Mouse (Mus musculus) midbrain, embryonic 10.5 days (tissue): ENCODE measurements at regions not wholly inside any gene's neighbourhood (a gene's known extent, or its start where the extent isn't known, plus 50 kb on each side); places are given as distances from the start of the nearest gene placed in this dataset.

ENCODE experiments used
- DNase-seq: peaks from one replicate; pipeline ENCODE4 v3.0.0-alpha.2; 2017; ENCODE audit warnings: low spot score
- H3K27ac ChIP-seq: fragments of 300-500 bp; sonication (generic); replicated peaks from 2 replicates; pipeline ENCODE4 v1.5.1; 2016; ENCODE audit warnings: mild to moderate bottlenecking
- H3K27me3 ChIP-seq: fragments of 300-500 bp; sonication (generic); 2 replicates; pipeline ENCODE4 v1.6.1; 2016; ENCODE audit warnings: low read depth, mild to moderate bottlenecking; ENCODE audit not compliant: poor library complexity, severe bottlenecking
- H3K36me3 ChIP-seq: fragments of 300-500 bp; sonication (generic); 2 replicates; pipeline ENCODE4 v1.6.1; 2016; ENCODE audit warnings: mild to moderate bottlenecking, moderate library complexity
- H3K4me1 ChIP-seq: fragments of 300-500 bp; sonication (generic); 2 replicates; pipeline ENCODE4 v1.6.1; 2016
- H3K4me3 ChIP-seq: fragments of 300-500 bp; sonication (generic); 2 replicates; pipeline ENCODE4 v1.5.1; 2016; ENCODE audit warnings: mild to moderate bottlenecking, moderate library complexity
- H3K9me3 ChIP-seq: fragments of 300-500 bp; sonication (generic); replicated peaks from 2 replicates; pipeline ENCODE4 v1.6.1; 2016; ENCODE audit warnings: mild to moderate bottlenecking
- WGBS: fragments of 180-500 bp; shearing (Covaris S2); methylation state at CpG from one replicate; pipeline ENCODE4 v1.1.7; 2016; 5-methylcytosine and 5-hydroxymethylcytosine counted together

DNA sequence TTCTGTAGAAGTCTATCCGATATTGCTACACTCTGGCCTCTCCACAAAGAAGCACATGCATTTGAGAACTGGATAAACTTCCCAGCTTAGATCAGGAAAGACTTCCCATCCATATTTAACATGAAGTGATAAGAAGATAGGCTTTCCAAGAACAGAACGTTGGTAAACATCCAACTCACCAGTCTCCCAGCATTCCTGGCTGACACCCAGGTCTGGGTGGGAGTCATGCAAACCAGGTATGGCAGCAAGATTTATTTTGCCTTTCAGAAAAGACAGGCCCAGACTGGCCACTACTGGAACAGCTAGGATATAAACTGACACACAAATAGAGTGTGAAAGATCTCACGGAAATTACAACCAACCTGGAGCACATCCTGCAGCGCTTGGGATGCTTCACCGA lies 459.6 kb downstream of the Psat1 start:
- WGBS = 94% methylated on average over 5 of the region's 5 CpGs
- Histone ChIP-seq H3K27ac (no peak overlapping the region), H3K9me3 (no peaks in the 10 kb centered on the region), H3K4me3 (no peak overlapping the region), H3K4me1 (no peaks in the 10 kb centered on the region), H3K36me3 (no peaks in the 10 kb centered on the region), H3K27me3 (no peaks in the 10 kb centered on the region)
- no peak for DNase-seq

DNA sequence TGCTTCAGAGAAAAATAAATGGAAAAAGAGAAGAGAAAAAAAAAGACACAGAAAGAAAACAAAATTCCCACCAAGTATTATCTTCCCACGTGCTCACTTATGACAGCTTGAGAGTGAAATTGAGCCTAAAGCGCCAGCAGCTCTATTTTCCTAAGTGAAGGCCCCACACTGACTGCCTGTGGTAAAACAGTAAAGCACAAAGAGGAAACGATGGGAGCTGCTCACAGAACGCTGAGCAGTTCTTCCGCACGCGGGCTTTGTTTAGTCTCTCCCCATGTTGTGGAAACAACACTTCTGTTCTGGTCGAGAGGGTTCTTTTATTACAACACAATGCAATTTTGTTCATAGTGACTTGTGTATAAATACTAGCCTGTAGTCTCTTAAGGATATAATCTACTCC lies 465.5 kb downstream of the Psat1 start:
- H3K27ac ChIP-seq = no peak overlapping the region
- DNase-seq = no peak
- 52% methylated on average over 8 of the region's 8 CpGs for WGBS
- no peaks in the 10 kb centered on the region for H3K9me3 ChIP-seq
- H3K4me3 ChIP-seq = no peak overlapping the region
- H3K27me3 ChIP-seq = no peaks in the 10 kb centered on the region
- no peaks in the 10 kb centered on the region for H3K36me3 ChIP-seq
- H3K4me1 ChIP-seq = no peaks in the 10 kb centered on the region

DNA sequence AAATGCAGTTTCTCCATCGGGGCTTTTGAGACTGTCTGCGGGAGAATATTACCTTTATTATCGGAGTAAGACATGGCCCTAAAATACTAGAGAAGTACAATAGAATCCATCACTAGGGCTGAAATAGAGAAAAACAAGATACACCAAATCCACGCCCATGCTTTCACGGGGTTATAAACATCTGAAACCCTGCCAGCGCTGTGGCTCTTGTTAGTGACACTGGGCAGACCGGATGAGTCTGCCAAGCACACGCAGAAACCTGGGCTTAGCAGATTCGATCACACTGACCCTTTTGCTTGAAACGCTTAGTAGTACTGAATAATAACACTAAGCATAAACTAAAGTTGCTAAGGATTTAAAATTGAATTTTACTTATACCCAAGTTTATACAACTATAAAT lies 477.6 kb downstream of the Psat1 start:
- no peak overlapping the region for H3K4me3 ChIP-seq
- H3K27ac ChIP-seq = no peak overlapping the region
- H3K36me3 ChIP-seq = no peaks in the 10 kb centered on the region
- H3K4me1 ChIP-seq = 0 out of 2 replicates have a peak, but pooled peaks cover 4% of the 10 kb centered on the region
- no peaks in the 10 kb centered on the region for H3K27me3 ChIP-seq
- WGBS = 92% methylated on average over 10 of the region's 10 CpGs
- H3K9me3 ChIP-seq = no peaks in the 10 kb centered on the region
- no peak for DNase-seq

DNA sequence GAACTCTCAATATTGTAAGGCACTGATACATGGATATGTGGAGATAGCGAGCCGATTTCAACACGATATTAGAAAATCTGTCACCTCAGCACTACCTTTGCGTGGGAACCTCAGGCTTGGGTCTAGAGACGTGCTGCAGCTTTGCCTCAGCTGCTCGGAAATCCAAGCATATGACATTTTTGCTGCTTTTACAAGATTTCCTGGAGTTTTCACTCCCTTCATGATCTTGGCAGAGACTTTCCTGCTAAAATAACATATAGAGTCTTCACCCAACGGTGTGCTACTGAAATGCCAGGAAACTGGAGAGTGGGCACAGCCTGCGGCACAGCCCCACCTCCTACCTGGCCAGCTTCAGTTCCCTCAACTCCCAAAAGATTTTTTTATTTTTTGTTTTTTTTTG lies 480.4 kb downstream of the Psat1 start:
- Histone ChIP-seq H3K27me3 (no peaks in the 10 kb centered on the region), H3K36me3 (no peaks in the 10 kb centered on the region), H3K4me1 (0 out of 2 replicates have a peak, but pooled peaks cover 4% of the 10 kb centered on the region), H3K9me3 (no peaks in the 10 kb centered on the region), H3K4me3 (no peak overlapping the region), H3K27ac (no peak overlapping the region)
- no peak for DNase-seq
- WGBS = 93% methylated on average over 8 of the region's 8 CpGs

DNA sequence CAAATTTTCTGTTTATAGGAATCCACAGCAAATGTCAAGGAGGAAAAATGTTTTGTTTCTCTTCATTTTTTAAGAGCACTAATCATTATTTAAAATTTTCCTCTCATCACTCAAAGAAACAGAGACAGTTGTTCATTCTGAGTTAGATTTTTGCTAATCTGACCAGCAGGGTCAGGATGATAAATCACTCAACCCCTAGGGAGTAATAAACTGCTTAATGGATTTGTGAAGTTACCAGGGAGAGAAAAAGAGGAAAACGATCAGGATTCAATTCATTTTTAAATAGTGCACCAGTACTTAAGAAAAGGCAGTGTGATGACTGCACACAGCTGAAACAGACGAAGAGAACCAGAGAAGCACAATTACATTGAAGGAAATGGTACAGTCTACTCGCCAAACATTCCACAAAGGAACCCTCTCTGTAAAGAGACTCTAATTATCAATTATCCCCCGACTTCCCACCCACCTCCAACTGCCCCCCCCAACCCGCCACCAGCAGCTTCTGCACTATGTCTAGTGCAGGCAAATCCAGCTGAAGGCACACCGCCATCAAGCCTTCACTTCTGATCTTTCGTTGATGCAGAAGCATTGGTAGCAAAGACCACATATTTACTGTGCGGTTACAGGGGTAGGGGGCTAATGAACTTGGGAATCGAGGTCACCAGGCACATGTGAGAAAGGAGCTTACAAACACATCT lies 481.9 kb downstream of the Psat1 start:
- Histone ChIP-seq H3K4me1 (0 out of 2 replicates have a peak, but pooled peaks cover 4% of the 10 kb centered on the region), H3K27ac (no peak overlapping the region), H3K9me3 (no peaks in the 10 kb centered on the region), H3K27me3 (no peaks in the 10 kb centered on the region), H3K4me3 (no peak overlapping the region), H3K36me3 (no peaks in the 10 kb centered on the region)
- no peak for DNase-seq
- WGBS = 68% methylated on average over 9 of the region's 9 CpGs

DNA sequence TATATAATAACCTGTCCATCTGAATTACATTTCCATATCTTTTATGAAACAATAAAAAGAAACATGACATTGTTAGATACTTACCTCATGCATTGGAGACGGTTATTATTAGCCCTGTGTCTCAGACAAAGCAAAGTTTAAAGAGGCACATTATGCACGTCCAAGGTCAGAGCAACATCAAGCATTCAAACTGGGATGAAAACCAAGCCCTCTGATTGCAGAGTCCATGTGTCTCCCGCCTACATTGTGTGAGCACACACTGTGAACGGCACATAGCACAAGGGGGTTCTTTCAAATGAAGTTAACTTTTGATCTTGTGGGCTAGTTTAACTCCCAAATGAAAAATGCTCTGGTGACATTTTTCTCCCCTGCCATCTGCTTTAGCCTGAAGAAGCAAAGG lies 489.3 kb downstream of the Psat1 start:
- Histone ChIP-seq H3K36me3 (no peaks in the 10 kb centered on the region), H3K4me3 (no peak overlapping the region), H3K27ac (no peak overlapping the region), H3K9me3 (no peaks in the 10 kb centered on the region), H3K4me1 (peaks cover 11% of the 10 kb centered on the region), H3K27me3 (no peaks in the 10 kb centered on the region)
- 65% methylated on average over 4 of the region's 4 CpGs for WGBS
- DNase-seq = no peak

DNA sequence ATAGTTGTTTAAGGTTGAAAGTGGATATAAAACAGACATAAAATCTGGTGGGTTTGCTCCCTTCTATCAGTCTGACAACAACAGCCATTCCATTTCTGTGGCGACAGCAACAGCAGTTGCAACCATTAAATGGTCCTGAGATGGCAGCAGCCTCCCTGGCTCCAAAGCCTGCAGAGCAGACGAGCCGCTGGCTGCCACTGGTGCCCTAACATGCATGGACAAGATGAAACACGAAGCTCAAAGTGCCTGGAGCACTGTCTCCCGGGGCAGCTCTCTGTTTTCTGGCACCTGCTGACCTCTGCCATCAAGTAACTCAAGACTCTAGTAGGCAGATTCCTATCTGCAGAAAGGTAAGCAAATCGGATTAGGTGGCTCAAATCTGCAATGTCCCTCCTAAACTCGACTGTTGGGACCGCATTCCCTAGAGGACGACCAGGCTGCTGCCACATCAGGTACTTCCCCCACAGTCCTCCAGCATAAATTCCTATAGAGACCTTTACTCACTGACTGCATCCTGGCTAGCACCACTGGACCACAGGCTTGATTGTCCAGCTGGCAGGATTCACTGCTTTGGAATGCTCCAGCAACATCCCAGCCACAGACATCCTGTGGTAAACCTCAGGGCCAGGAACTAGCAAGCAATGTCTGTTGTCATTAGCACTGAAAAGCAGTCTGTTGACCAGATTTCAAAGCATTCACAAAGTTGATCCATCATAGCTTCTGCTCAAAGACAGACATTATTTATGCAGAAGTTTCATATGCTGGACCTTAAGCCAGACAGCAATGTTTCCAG lies 490.0 kb downstream of the Psat1 start:
- Histone ChIP-seq H3K27ac (no peak overlapping the region), H3K4me3 (no peak overlapping the region), H3K4me1 (peaks cover 11% of the 10 kb centered on the region), H3K9me3 (no peaks in the 10 kb centered on the region), H3K27me3 (no peaks in the 10 kb centered on the region), H3K36me3 (no peaks in the 10 kb centered on the region)
- no peak for DNase-seq
- 61% methylated on average over 9 of the region's 9 CpGs for WGBS

DNA sequence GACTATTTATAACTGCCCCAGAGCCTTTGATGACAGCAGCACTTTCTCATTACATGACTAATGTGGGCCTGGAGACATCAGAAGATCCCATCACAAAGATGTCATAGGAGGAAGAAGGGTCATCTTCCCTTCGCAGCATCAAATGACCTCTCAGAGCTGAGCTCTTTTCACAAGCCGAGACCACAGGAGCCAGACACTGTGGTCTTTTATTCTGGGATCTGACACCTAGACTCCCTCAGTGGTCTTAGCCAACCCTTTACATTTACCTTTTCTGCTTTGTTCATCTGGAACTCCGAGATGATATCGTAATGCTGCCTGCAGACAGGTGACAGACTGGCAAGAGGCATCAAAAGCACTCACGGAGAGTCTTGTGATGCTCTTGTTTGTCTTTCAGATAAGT lies 498.1 kb downstream of the Psat1 start:
- Histone ChIP-seq H3K9me3 (no peaks in the 10 kb centered on the region), H3K27ac (no peak overlapping the region), H3K4me1 (no peaks in the 10 kb centered on the region), H3K27me3 (no peaks in the 10 kb centered on the region), H3K36me3 (no peaks in the 10 kb centered on the region), H3K4me3 (no peak overlapping the region)
- DNase-seq = no peak
- WGBS = 58% methylated on average over 5 of the region's 5 CpGs

DNA sequence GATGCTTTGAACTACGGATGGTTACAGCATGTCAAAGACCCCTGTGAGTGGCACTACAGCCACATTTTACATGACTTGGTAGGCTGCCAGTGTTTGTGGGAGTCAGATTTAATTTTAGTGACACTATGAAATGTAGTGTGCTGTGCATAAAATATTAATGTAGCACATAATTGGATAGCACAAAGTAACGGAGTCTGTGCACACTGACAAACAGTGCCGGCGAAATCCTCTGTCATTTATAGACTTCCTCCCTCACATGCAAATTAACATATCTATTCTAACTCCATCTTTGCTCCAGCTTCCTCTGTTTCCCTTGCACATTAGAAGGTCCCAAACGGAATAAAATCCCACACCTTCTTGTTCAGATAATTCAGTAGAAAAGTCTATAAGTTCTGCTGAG lies 515.3 kb downstream of the Psat1 start:
- H3K36me3 ChIP-seq = no peaks in the 10 kb centered on the region
- H3K27ac ChIP-seq = no peak overlapping the region
- H3K27me3 ChIP-seq = no peaks in the 10 kb centered on the region
- no peaks in the 10 kb centered on the region for H3K9me3 ChIP-seq
- WGBS = 91% methylated on average over 5 of the region's 5 CpGs
- DNase-seq = no peak
- no peaks in the 10 kb centered on the region for H3K4me1 ChIP-seq
- H3K4me3 ChIP-seq = no peak overlapping the region

DNA sequence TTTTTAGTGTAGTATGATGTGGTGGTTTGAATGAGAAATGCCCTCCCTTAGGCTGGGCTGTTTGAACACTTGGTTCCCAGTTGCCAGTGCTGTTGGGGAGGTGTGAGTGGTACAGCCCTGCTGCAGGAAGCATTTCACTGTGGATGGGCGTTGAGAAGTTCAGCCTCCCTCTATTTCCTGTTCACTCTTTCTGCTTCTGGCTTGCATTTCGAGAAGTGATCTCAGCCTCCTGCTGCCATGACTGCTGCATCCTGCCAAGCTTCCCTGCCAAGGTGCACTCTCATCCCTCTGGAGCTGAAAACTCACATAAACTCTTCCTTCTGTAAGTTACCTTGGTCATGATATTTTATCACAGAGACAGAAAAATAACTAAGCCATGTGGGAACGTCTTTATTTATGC lies 525.8 kb downstream of the Psat1 start:
- Histone ChIP-seq H3K36me3 (no peaks in the 10 kb centered on the region), H3K4me1 (no peaks in the 10 kb centered on the region), H3K9me3 (no peaks in the 10 kb centered on the region), H3K27ac (no peak overlapping the region), H3K27me3 (no peaks in the 10 kb centered on the region), H3K4me3 (no peak overlapping the region)
- DNase-seq = no peak
- WGBS = 79% methylated on average over 3 of the region's 3 CpGs

DNA sequence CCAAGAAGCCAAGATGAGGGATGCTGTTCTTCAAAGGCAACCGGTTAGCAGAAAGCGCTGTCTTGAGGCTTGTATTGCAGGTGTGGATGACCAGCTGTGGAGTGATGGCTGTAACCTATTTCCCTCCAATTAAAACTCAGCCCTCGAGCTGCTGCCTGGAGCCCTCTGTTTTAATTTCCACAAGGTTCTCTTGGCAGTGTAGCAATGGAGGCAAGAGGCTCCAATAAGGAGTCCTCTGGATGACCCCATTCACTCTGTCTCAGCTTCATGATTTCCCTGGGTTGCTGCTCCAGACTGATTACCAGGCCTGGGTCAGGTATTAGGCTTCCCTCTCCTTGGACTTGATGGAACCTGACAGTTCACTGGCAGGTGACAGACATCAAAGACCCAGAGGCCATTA lies 548.5 kb downstream of the Psat1 start:
- no peak overlapping the region for H3K4me3 ChIP-seq
- no peak overlapping the region for H3K27ac ChIP-seq
- H3K4me1 ChIP-seq = no peaks in the 10 kb centered on the region
- no peaks in the 10 kb centered on the region for H3K27me3 ChIP-seq
- 83% methylated on average over 3 of the region's 3 CpGs for WGBS
- no peaks in the 10 kb centered on the region for H3K36me3 ChIP-seq
- DNase-seq = no peak
- H3K9me3 ChIP-seq = no peaks in the 10 kb centered on the region

DNA sequence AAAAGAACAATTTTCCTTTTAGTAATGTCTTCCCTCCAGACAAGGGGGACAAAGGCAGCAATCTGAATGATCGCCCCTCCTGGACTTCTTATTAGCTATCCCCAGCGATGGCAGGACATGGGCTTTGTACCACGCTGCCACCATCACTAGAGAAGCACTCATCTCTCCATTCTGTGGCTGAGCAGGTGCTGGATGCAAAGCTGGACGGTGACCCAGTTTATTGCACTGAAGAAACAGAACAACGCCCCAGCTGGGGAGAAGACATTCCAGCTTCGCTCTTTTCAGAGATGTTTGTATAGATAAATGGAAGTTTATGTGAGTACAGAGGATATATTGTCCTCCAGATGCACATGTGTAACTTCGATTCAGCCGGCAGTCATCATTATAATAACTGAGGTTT lies 575.5 kb downstream of the Psat1 start:
- no peaks in the 10 kb centered on the region for H3K27me3 ChIP-seq
- 0 out of 2 replicates have a peak, but pooled peaks cover 4% of the 10 kb centered on the region for H3K4me1 ChIP-seq
- no peaks in the 10 kb centered on the region for H3K36me3 ChIP-seq
- H3K4me3 ChIP-seq = no peak overlapping the region
- WGBS = 85% methylated on average over 8 of the region's 8 CpGs
- H3K27ac ChIP-seq = no peak overlapping the region
- H3K9me3 ChIP-seq = no peaks in the 10 kb centered on the region
- DNase-seq = no peak

DNA sequence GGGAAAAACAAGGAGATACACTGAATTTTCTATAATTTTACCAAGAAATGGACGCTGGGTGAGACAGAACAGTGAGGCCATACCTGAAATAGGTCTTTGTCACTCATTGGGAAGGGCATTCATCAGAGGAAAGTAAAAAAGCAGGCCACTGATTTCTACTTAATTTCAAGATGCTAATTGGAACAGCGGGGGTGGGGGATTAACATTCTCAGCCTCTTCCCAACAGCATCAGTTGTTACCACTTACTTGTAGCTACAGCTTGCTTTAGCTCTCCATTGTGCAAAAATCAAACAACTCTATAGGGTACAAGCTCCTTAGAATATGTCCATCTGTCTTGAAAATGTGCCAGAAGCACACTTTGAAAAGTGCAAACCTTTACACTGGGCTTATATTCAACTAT lies 580.2 kb downstream of the Psat1 start:
- no peak overlapping the region for H3K27ac ChIP-seq
- H3K4me3 ChIP-seq = no peak overlapping the region
- no peaks in the 10 kb centered on the region for H3K9me3 ChIP-seq
- 27% methylated on average over 2 of the region's 2 CpGs for WGBS
- no peak for DNase-seq
- no peaks in the 10 kb centered on the region for H3K27me3 ChIP-seq
- no peaks in the 10 kb centered on the region for H3K36me3 ChIP-seq
- H3K4me1 ChIP-seq = 0 out of 2 replicates have a peak, but pooled peaks cover 4% of the 10 kb centered on the region
